Mouse (Mus musculus) G1E (cell line): ENCODE data around the gene Ctcfl. TPM values are rescaled to one million over a fixed set of nuclear protein-coding genes. Genes with fewer than 3 reads are reported as not detected.

Source experiments
- ATAC-seq: 2 replicates; pipeline ENCODE4 v1.8.0; 2016; ENCODE audit warnings: mild to moderate bottlenecking; ENCODE audit not compliant: insufficient number of reproducible peaks, poor library complexity, low FRiP score, severe bottlenecking; ENCODE audit errors: extremely low read depth
- DNase-seq: peaks from one replicate; pipeline ENCODE4 v3.0.0; 2012; ENCODE audit warnings: low spot score
- H3K27me3 ChIP-seq: 2 replicates; pipeline ENCODE4 v1.6.1; 2012; ENCODE audit warnings: mild to moderate bottlenecking, low read length, inconsistent platforms; ENCODE audit not compliant: insufficient read depth
- H3K36me3 ChIP-seq: replicated peaks from 2 replicates; pipeline ENCODE3; 2012; ENCODE audit warnings: mild to moderate bottlenecking, inconsistent platforms
- H3K4me1 ChIP-seq: 2 replicates; pipeline ENCODE4 v1.6.1; 2012; ENCODE audit warnings: low read depth, low read length, inconsistent platforms, mixed read lengths; ENCODE audit not compliant: insufficient read depth
- H3K4me3 ChIP-seq: 2 replicates; pipeline ENCODE4 v1.5.1; 2012; ENCODE audit warnings: low read depth, mild to moderate bottlenecking, inconsistent platforms, low read length, moderate library complexity, mixed read lengths
- H3K9me3 ChIP-seq: replicated peaks from 2 replicates; pipeline ENCODE4 v1.6.1; 2012; ENCODE audit warnings: inconsistent platforms
- CTCF ChIP-seq: IDR thresholded peaks from 2 replicates; pipeline ENCODE4 v1.5.1; 2012; ENCODE audit warnings: low read depth, low read length, inconsistent platforms, mixed read lengths
- GATA1 ChIP-seq: IDR thresholded peaks from 2 replicates; pipeline ENCODE4 v1.6.1; 2012; ENCODE audit warnings: borderline replicate concordance, low read length, inconsistent platforms, mixed read lengths
- GATA2 ChIP-seq: IDR thresholded peaks from 2 replicates; pipeline ENCODE4 v1.6.1; 2012; ENCODE audit warnings: low read depth, low read length, inconsistent platforms, borderline replicate concordance
- POLR2AphosphoS5 ChIP-seq: IDR thresholded peaks from 2 replicates; pipeline ENCODE4 v1.6.1; 2012; ENCODE audit warnings: low read depth, low read length, inconsistent platforms; ENCODE audit not compliant: insufficient replicate concordance
- TAL1 ChIP-seq: conservative IDR thresholded peaks from 2 replicates; pipeline ENCODE4 v1.6.1; 2012; ENCODE audit warnings: low read depth, low read length, inconsistent platforms, mixed read lengths
- polyA plus RNA-seq: library from polyadenylated mRNA; stranded (reverse); fragments of >175 nt; gene quantifications from 2 replicates; pipeline ENCODE4 v1.2.3, GENCODE M21; 2012
- total RNA-seq, 2 experiments: library from RNA; stranded (forward) in 1 of 2; stranded (reverse) in 1 of 2; fragments of 200-1000 nt in 1 of 2; fragments of >200 nt in 1 of 2; fragmentation: Nextera tagmentation in 1 of 2; gene quantifications; 2 replicates each; pipeline ENCODE4 v1.2.3; 2014 to 2017

The Ctcfl gene
- total and polyA plus RNA-seq, 3 experiments, result not detected

DNA sequence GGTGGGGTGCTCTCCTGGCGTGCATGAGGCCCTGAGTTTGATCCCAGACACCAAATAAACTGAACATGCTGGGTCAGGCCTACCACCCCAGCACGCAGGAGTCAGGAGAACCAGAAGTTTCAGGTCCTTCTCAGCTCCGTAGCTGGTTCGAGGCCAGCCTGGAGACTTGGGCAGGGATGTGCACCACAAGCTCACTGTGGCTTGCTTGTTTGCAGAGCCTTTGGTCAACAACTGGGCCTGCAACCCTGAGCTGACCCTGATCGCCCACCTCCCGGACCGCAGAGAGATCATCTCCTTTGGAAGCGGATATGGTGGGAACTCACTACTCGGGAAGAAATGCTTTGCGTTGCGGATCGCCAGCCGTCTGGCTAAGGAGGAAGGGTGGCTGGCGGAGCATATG, 35.6 kb upstream of the Ctcfl start:
- H3K27me3 ChIP-seq, result no peaks in the 10 kb centered on the region
- peaks cover 91% of the 10 kb centered on the region for H3K9me3 ChIP-seq
- no peaks in the 10 kb centered on the region for H3K4me1 ChIP-seq
- no peak for ATAC-seq
- H3K36me3 ChIP-seq, result no peaks in the 10 kb centered on the region
- no peak for DNase-seq
- H3K4me3 ChIP-seq, result no peak overlapping the region
- TF ChIP-seq GATA1, result no peak
- no peak for TF ChIP-seq POLR2AphosphoS5
- no peak for TF ChIP-seq CTCF
- no peak for TF ChIP-seq GATA2
- no peak for TF ChIP-seq TAL1

DNA sequence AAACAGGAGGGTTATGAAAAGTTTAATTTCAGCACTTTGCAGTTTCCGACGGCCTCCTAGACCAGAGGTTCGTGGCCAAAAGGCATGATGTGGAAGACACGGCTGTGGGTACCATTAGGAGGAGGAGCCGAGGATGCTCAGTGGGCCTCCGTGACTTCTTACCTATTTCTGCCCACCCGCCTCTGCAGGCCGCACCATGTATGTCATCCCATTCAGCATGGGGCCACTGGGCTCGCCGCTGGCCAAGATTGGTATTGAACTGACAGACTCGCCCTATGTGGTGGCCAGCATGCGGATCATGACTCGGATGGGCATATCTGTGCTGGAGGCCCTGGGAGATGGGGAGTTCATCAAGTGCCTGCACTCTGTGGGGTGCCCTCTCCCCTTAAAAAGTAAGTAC, 35.2 kb upstream of the Ctcfl start:
- Histone ChIP-seq H3K9me3 (peaks cover 90% of the 10 kb centered on the region), H3K27me3 (no peaks in the 10 kb centered on the region), H3K4me1 (no peaks in the 10 kb centered on the region), H3K36me3 (no peaks in the 10 kb centered on the region), H3K4me3 (no peak overlapping the region)
- DNase-seq (no peak), ATAC-seq (no peak)
- TF ChIP-seq TAL1 (no peak), GATA2 (no peak), POLR2AphosphoS5 (no peak), GATA1 (no peak)

- ATAC-seq (no peak), DNase-seq (no peak)
- no peaks in the 10 kb centered on the region for H3K27me3 ChIP-seq
- H3K36me3 ChIP-seq, result no peaks in the 10 kb centered on the region
- H3K4me3 ChIP-seq, result no peak overlapping the region
- H3K4me1 ChIP-seq, result no peaks in the 10 kb centered on the region
- H3K9me3 ChIP-seq, result peaks cover 91% of the 10 kb centered on the region
- TF ChIP-seq TAL1, result no peak
- no peak for TF ChIP-seq GATA1
- no peak for TF ChIP-seq CTCF
- TF ChIP-seq POLR2AphosphoS5, result no peak
- TF ChIP-seq GATA2, result no peak
These were observed 33.9 kb upstream of the Ctcfl start for GRCm38 (mm10) chr2:173153266-173153665.

DNA sequence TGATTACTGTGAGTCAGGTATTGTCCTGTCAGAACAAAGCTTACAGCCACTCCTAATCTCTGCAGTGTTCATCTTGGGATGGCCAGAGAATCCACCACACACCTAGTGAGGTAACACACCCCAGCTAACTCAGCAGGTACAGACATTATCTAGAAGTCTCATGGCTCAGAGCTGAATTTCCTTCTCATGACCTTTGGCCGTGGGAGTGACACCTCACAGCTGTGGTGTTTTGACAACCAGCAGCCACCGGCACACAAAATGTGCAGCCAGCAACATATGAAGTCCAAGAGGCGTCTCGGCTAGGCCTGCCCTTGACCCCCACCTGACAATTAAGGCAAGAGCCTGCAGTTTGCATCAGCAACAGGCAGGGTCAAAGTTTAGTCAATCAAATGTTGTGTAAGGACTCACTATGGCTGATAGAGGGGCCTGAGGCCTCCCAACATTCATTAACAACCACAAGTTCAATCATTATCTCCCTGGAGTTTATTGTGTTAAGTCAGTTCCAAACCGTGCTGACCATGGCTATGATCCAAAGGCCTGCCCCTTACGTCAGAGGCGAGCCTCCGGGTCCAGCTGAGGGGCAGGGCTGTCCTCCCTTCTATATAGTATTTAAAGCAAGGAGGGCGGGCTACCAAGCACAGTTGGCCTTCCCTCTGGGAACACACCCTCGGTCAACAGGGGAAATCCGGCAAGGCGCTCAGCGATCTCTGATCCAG, 33.3 kb upstream of the Ctcfl start, which contains the start of gene Pck1:
Gene Pck1 (plus strand): TSS at position 613 of the 716 bp plus-strand sequence.
- Histone ChIP-seq H3K27me3 (no peaks in the 10 kb centered on the region), H3K4me3 (no peak within 1 kb of the TSS; the same call in 1 of the 2 replicates), H3K4me1 (no peaks in the 10 kb centered on the region), H3K9me3 (peaks cover 91% of the 10 kb centered on the region), H3K36me3 (no peaks in the 10 kb centered on the region)
- ATAC-seq (no peak), DNase-seq (no peak)
- no peak for TF ChIP-seq POLR2AphosphoS5
- TF ChIP-seq TAL1, result no peak
- no peak for TF ChIP-seq GATA1
- TF ChIP-seq CTCF, result no peak
- TF ChIP-seq GATA2, result no peak

DNA sequence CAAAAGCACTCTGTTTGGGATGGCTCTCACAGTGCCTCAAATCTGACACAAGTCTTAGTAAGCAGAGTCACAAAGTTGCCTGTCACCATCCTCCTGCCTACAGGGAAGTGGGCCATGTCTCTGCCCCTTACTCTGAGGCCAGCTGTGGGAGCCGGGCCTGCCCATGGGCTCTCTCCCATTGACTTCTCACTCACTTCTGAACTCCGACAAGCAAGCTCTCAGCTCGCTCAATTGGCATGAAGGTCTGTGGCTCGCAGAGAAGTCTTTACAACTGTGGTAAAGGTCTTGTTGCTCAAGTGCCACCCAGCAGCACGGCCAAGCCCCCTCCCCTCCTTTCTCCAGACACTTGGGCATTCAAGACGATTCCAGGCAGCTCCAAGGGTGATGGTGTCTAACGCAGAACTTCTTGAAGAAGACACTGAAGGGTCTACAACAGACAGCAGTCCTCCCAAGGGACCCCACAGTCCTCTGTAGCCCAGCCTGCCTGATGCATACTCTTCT, 32.5 kb upstream of the Ctcfl start:
- ATAC-seq (no peak), DNase-seq (no peak)
- Histone ChIP-seq H3K4me1 (no peaks in the 10 kb centered on the region), H3K27me3 (no peaks in the 10 kb centered on the region), H3K36me3 (no peaks in the 10 kb centered on the region), H3K9me3 (peaks cover 90% of the 10 kb centered on the region), H3K4me3 (no peak overlapping the region)
- no peak for TF ChIP-seq TAL1
- TF ChIP-seq GATA2, result no peak
- no peak for TF ChIP-seq CTCF
- TF ChIP-seq POLR2AphosphoS5, result no peak
- no peak for TF ChIP-seq GATA1

GRCm38 (mm10) chr2:173151352-173151751, 32.0 kb upstream of the Ctcfl start:
- no peaks in the 10 kb centered on the region for H3K27me3 ChIP-seq
- no peak overlapping the region for H3K4me3 ChIP-seq
- no peak for DNase-seq
- ATAC-seq, result no peak
- H3K4me1 ChIP-seq, result no peaks in the 10 kb centered on the region
- TF ChIP-seq GATA2, result no peak
- no peak for TF ChIP-seq TAL1
- no peak for TF ChIP-seq POLR2AphosphoS5
- TF ChIP-seq CTCF, result no peak
- no peaks in the 10 kb centered on the region for H3K36me3 ChIP-seq
- H3K9me3 ChIP-seq, result peaks cover 89% of the 10 kb centered on the region
